Mouse (Mus musculus) C2C12 (cell line): ENCODE results near the gene Lpp. TPM values are rescaled to one million over a fixed set of nuclear protein-coding genes. Genes with fewer than 3 reads are reported as not detected.

Experiments used
- H3K27me3 ChIP-seq: one replicate; pipeline ENCODE4 v1.6.1; 2011; ENCODE audit not compliant: control insufficient read depth, insufficient read depth, insufficient read length
- H3K36me3 ChIP-seq: one replicate; pipeline ENCODE4 v1.6.1; 2011; ENCODE audit not compliant: control insufficient read depth, insufficient read depth
- H3K4me3 ChIP-seq: one replicate; pipeline ENCODE4 v1.5.1; 2011; ENCODE audit warnings: mild to moderate bottlenecking, control low read depth; ENCODE audit not compliant: poor library complexity, insufficient read depth, severe bottlenecking
- H3K79me2 ChIP-seq: one replicate; pipeline ENCODE4 v1.6.1; 2011; ENCODE audit not compliant: control insufficient read depth, insufficient read depth
- H3K79me3 ChIP-seq: one replicate; pipeline ENCODE4 v1.6.1; 2011; ENCODE audit warnings: low read depth, control low read depth
- H3ac ChIP-seq: one replicate; pipeline ENCODE3; 2011; ENCODE audit warnings: low read depth; ENCODE audit not compliant: control insufficient read depth, insufficient read length
- CEBPB ChIP-seq: IDR thresholded peaks from one replicate; pipeline ENCODE4 v1.6.1; 2011; ENCODE audit warnings: low read depth, mild to moderate bottlenecking, control low read depth, moderate library complexity
- CTCF ChIP-seq: IDR thresholded peaks from one replicate; pipeline ENCODE4 v1.5.1; 2011; ENCODE audit not compliant: control insufficient read depth, insufficient read depth, insufficient read length
- FOSL1 ChIP-seq: IDR thresholded peaks from one replicate; pipeline ENCODE4 v1.8.0; 2011; ENCODE audit warnings: mild to moderate bottlenecking, low read length; ENCODE audit not compliant: poor library complexity, insufficient read depth, severe bottlenecking
- MAX ChIP-seq: IDR thresholded peaks from one replicate; pipeline ENCODE4 v1.6.1; 2011; ENCODE audit warnings: mild to moderate bottlenecking, control low read depth
- MYOD1 ChIP-seq: IDR thresholded peaks from one replicate; pipeline ENCODE4 v1.6.1; 2011; ENCODE audit warnings: low read depth; ENCODE audit not compliant: control insufficient read depth, insufficient read length
- MYOG ChIP-seq: IDR thresholded peaks from one replicate; pipeline ENCODE4 v1.6.1; 2011; ENCODE audit not compliant: control insufficient read depth, insufficient read length; ENCODE audit errors: extremely low read depth
- USF1 ChIP-seq: IDR thresholded peaks from one replicate; pipeline ENCODE4 v1.6.1; 2011; ENCODE audit warnings: low read depth, mild to moderate bottlenecking, control low read depth, moderate library complexity
- polyA plus RNA-seq: library from polyadenylated mRNA; unstranded; fragments of >200 nt; fragmentation: generic; extraction: Trizol; gene quantifications from one replicate; pipeline ENCODE4 v1.2.1, GENCODE M21; 2012; ENCODE audit warnings: missing spikeins

Lpp gene
- polyA plus RNA-seq, 1 experiment, result 9.6 TPM

DNA sequence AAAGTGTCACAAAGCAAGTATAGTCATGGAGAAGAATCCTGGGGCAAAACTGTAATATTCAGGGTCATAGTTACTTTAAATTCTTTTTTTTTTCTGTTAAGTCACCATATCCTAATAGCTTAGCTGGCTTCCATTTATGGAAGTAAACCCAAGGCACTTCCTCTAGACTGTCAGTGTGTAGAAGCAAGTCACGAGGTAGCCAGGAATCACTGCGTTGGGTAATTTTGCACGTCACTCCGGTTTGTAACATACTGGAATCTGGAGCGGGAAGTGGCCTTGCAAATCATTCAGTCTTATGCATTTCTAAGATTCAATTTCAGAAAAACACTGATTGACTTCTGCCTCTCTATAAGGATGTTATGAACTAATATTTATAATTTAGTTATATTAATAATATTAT lies 232.3 kb downstream of the Lpp start:
- Histone ChIP-seq H3K27me3 (no peaks in the 10 kb centered on the region), H3K36me3 (no peaks in the 10 kb centered on the region), H3K4me3 (no peak overlapping the region), H3K79me2 (peaks cover 35% of the 10 kb centered on the region), H3ac (no peak overlapping the region), H3K79me3 (peaks cover 2% of the 10 kb centered on the region)
- TF ChIP-seq MYOG (no peak), FOSL1 (no peak), CEBPB (no peak), MAX (no peak), MYOD1 (no peak), USF1 (no peak), CTCF (no peak)

DNA sequence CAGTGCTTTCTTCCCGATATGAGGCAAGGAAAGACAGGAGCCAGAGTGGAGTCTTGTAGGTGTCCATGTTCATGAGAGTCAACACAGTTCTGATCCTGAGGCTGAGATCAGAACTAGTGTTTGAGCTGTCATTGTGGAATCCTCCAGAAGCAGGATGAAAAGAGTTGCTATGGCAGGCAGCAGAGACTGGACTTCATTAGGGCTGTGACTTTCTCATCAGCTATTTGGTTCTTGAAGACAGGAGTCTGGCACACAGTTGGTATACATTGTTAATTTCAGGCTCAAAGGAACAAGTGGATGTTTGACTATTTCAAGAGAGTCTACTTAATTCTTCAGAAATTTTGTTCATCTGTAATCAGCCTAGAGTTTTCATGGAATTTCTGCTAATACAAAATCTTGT lies 235.5 kb downstream of the Lpp start:
- TF ChIP-seq MYOG, result no peak
- Histone ChIP-seq H3K27me3 (no peaks in the 10 kb centered on the region), H3K4me3 (no peak overlapping the region), H3ac (no peak overlapping the region), H3K79me3 (peaks cover 3% of the 10 kb centered on the region), H3K36me3 (no peaks in the 10 kb centered on the region), H3K79me2 (peaks cover 50% of the 10 kb centered on the region)

DNA sequence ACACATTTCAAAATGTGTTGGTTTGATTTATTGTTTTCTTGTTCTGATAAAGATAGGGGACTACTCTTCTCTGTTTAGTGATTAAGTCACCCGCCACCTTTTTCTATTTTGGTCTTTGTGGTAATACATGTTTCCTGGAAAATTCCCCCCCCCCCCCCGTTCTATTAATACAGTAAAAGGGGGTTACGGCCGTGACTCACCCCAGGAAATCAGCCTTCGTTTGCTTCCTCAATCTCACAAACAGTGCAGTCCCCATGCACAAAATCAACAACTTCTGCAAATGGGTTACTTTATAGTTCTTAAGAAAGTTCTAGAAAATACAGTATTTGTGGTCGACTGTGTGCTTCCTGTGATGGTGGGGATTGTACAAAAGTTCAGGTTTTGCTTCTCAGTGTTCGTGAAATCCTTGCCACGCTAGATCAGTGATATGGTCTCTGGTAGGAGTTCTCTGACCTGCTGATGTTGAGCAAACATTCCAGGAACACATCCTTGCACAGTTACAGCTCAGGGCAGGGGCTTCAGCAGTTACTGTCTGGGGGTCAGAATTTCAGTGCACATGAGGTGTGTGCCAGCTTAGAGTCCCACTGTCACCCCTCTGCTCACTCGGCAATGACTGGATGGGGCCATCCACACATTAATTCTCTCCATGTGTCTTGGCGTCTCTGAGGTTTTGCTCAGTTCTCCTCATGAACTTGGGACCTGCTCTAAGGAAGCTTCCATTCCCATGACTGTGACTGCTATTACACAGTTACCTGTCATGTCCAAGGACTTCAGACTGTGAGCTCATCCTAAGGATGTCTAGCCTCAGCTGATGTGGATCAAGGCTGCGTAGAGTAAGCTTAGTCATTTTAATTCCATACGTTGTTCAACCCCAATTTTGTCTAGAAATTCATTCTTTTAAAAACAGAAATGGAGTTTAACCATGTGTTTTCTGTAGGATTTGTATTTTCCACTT lies 236.2 kb downstream of the Lpp start:
- H3K27me3 ChIP-seq, result no peaks in the 10 kb centered on the region

DNA sequence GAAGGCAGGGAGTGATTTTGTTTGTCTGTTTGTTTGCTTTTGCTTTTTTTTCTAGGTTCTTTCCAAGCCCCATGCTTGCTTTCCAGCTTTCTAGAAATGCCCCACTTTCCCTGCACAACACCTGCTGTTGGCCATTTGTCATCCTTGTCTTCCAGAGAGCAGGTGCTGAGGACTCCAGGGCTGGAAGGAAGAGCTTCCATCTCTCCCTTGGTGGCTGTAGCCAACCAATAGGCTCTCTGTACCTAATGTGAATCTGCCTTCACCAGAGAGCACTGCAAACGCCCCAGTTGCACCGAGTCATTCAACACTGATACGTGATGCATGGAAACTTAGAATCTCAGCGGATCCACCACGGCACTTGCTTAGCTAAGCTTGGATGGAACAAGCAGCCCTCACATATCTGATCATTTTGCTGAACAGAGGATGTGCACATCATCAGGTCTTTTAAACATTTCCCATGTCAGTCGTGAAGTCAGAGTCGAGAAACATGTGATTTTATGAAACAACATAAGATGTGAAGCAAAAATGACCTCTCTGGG lies 242.1 kb downstream of the Lpp start:
- TF ChIP-seq MYOG (no peak), MYOD1 (no peak), MAX (no peak), CTCF (no peak), FOSL1 (no peak), CEBPB (no peak), USF1 (no peak)

More for the DNA sequence above, 236.2 kb downstream of the Lpp start:
- Histone ChIP-seq H3ac (no peak overlapping the region), H3K79me3 (peaks cover 3% of the 10 kb centered on the region), H3K79me2 (peaks cover 47% of the 10 kb centered on the region), H3K36me3 (no peaks in the 10 kb centered on the region), H3K4me3 (no peak overlapping the region)
- TF ChIP-seq MAX (no peak), MYOD1 (no peak), CEBPB (no peak), MYOG (no peak), CTCF (no peak), FOSL1 (no peak)

DNA sequence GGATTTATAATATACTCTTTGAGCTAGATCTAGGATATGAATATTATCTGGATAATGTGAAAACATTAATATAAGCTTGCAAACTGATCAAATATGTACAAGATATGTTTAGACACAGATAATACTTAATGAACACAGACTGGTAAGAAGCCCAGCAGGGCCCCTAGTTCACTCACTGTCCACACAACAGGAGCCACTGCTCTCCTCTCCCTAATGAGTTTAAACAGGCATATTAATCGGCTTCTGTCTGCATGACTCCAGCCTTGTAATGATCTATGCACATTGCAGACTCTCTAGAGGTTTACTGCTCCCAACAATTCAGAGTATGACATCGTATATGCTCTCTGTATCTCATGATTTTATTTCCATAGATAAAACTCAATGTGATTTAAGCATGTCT lies 243.6 kb downstream of the Lpp start:
- TF ChIP-seq FOSL1 (no peak), CEBPB (no peak)
- no peak overlapping the region for H3ac ChIP-seq
- no peak overlapping the region for H3K4me3 ChIP-seq
- H3K79me2 ChIP-seq, result peaks cover 34% of the 10 kb centered on the region
- no peaks in the 10 kb centered on the region for H3K79me3 ChIP-seq
- H3K36me3 ChIP-seq, result peaks cover 7% of the 10 kb centered on the region
- H3K27me3 ChIP-seq, result no peaks in the 10 kb centered on the region

More for the DNA sequence above, 242.1 kb downstream of the Lpp start:
- Histone ChIP-seq H3K4me3 (no peak overlapping the region), H3ac (no peak overlapping the region), H3K79me2 (peaks cover 39% of the 10 kb centered on the region), H3K79me3 (peaks cover 1% of the 10 kb centered on the region), H3K27me3 (no peaks in the 10 kb centered on the region), H3K36me3 (peaks cover 7% of the 10 kb centered on the region)
